Mouse (Mus musculus) erythroblast, embryonic 14.5 days (primary cell): ENCODE measurements at regions not wholly inside any gene's neighbourhood (a gene's known extent, or its start where the extent isn't known, plus 50 kb on each side); places are given as distances from the start of the nearest gene placed in this dataset.

Source experiments
- GATA1 ChIP-seq: IDR thresholded peaks from 2 replicates; pipeline ENCODE4 v1.6.1; 2012; ENCODE audit warnings: low read length, inconsistent platforms, mixed read lengths
- TAL1 ChIP-seq: IDR thresholded peaks from 3 replicates; pipeline ENCODE4 v1.6.1; 2012; ENCODE audit warnings: low read length, inconsistent platforms, mixed read lengths

- TF ChIP-seq GATA1, result no peak
- TF ChIP-seq TAL1, result no peak
Observed at GRCm38 (mm10) chr15:63411771-63412118, 433.2 kb downstream of the Gsdmc2 start.
